Mouse (Mus musculus): Measurements from ENCODE around the gene Atp7a.

DNA sequence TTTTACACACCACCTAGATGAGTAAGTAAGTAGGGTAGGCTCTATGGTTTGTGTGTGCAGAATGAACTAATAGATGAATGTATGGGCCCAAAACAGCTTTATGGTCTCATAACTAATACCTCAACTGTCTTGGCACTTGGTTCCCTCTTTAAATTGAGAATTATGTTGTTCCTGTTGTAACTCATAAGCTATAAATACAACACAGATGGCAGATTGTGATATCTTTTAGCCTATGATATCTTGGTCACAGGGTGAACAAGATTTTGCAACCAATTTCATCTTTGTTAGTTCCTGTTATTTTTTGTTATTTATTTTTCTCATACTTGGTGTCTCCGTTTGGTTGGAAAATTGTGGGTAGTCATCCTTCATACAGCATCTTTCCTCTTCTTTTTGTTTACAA lies 121.1 kb downstream of the Atp7a start:
- no peak for TF ChIP-seq CTCF (conservative IDR thresholded peaks at IDR 0.05; ENCODE audit: insufficient read depth, insufficient read length, low read depth, low read length)
- TF ChIP-seq POLR2A (IDR thresholded peaks at IDR 0.05; ENCODE audit: low read depth, low read length), result no peak
